Mouse (Mus musculus) ES-E14 (cell line): ENCODE measurements at regions not wholly inside any gene's neighbourhood (a gene's known extent, or its start where the extent isn't known, plus 50 kb on each side); places are given as distances from the start of the nearest gene placed in this dataset.

Experiments used
- DNase-seq: peaks from one replicate; pipeline ENCODE4 v3.0.0-alpha.2; 2013; ENCODE audit warnings: low read depth, low spot score
- H3K27ac ChIP-seq: 2 replicates; pipeline ENCODE4 v1.5.1; 2012; ENCODE audit warnings: low read depth, mild to moderate bottlenecking, low read length, moderate library complexity, mixed read lengths; ENCODE audit not compliant: poor library complexity, insufficient read depth, severe bottlenecking
- H3K36me3 ChIP-seq: 2 replicates; pipeline ENCODE4 v1.6.1; 2012; ENCODE audit warnings: mild to moderate bottlenecking, low read length, moderate library complexity, mixed read lengths; ENCODE audit not compliant: control insufficient read depth, poor library complexity, insufficient read depth, severe bottlenecking
- H3K4me1 ChIP-seq, 2 experiments: fragments of 150-350 bp in 1 of 2; sonication (generic) in 1 of 2; 2 replicates each; pipeline ENCODE4 v1.6.1; 2012; ENCODE audit warnings: low read length in 2 of 2, mild to moderate bottlenecking in 1 of 2, mixed read lengths in 1 of 2; ENCODE audit not compliant: control insufficient read depth in 2 of 2, insufficient read depth in 2 of 2, poor library complexity in 1 of 2
- H3K4me3 ChIP-seq, 2 experiments: fragments of 150-350 bp in 1 of 2; sonication (generic) in 1 of 2; 2 replicates each; pipeline ENCODE4 v1.5.1; 2012; ENCODE audit warnings: low read length in 2 of 2, low read depth in 1 of 2, mild to moderate bottlenecking in 1 of 2, mixed read lengths in 1 of 2; ENCODE audit not compliant: insufficient read depth in 1 of 2, poor library complexity in 1 of 2, severe bottlenecking in 1 of 2
- H3K9ac ChIP-seq: 2 replicates; pipeline ENCODE4 v1.6.1; 2012; ENCODE audit warnings: low read depth, mild to moderate bottlenecking, low read length, mixed read lengths; ENCODE audit not compliant: poor library complexity, insufficient read depth, severe bottlenecking
- H3K9me3 ChIP-seq: fragments of 150-350 bp; sonication (generic); 2 replicates; pipeline ENCODE4 v1.6.1; 2012; ENCODE audit warnings: low read depth, mild to moderate bottlenecking, low read length; ENCODE audit not compliant: control insufficient read depth, insufficient read depth
- CHD2 ChIP-seq: IDR thresholded peaks from 2 replicates; pipeline ENCODE4 v1.6.1; 2014; ENCODE audit warnings: mild to moderate bottlenecking, low read depth, low read length, inconsistent platforms
- HCFC1 ChIP-seq: IDR thresholded peaks from 2 replicates; pipeline ENCODE4 v1.6.1; 2012; ENCODE audit warnings: low read length, inconsistent platforms, borderline replicate concordance; ENCODE audit not compliant: insufficient read depth
- MAFK ChIP-seq: IDR thresholded peaks from 2 replicates; pipeline ENCODE4 v1.6.1; 2014; ENCODE audit warnings: mild to moderate bottlenecking, low read depth, low read length, inconsistent platforms; ENCODE audit not compliant: insufficient read depth
- ZC3H11A ChIP-seq: IDR thresholded peaks from 2 replicates; pipeline ENCODE4 v1.6.1; 2012; ENCODE audit warnings: low read depth, mild to moderate bottlenecking, inconsistent platforms, low read length, borderline replicate concordance
- ZNF384 ChIP-seq: IDR thresholded peaks from 2 replicates; pipeline ENCODE4 v1.6.1; 2012; ENCODE audit warnings: low read depth, low read length, inconsistent platforms
- in situ Hi-C, 2 experiments: fragments of 600-800 bp; cut with MboI; formaldehyde crosslinking; loops; one replicate each; pipeline ENCODE4 v1.15.1; 2025; ENCODE audit warnings: low sequenced_read_pairs in 2 of 2, inconsistent platforms in 1 of 2; ENCODE audit not compliant: unreplicated experiment in 2 of 2

DNA sequence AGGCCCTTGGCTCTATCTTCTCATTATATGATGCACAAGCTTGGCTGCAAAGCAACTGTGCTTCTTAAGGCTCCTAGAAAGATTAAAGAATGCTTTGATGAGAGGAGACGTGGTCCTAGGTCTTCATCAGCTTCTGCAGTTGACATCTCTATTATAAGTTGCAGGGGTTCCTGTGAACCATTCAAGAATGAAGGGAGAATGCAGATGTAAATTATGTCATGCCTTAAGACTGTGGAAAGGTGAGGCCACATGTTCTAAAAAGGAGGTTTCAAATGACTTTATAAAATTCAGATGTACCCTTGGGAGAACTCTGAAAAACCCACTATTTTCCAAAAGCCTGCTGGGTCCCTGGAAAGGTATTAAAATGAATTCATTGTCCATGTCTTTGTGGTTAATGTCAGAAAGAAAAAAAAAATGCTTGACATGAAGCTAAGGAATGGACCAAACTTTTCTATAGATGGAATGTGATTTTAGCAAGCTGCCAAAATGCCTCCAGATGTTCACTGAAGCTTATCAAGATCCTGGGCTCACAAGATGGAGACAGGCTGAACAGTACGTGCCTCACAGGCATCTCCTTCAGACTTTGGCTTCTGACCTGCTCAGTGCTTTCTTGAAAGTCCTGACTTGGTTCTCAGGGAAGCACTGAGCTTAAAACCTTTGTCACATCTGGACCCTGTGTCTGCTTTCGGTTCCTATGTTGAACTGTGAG lies 483.8 kb upstream of the Kazn start:
- Histone ChIP-seq H3K27ac (no peak overlapping the region), H3K4me1 (no peaks in the 10 kb centered on the region), H3K9me3 (no peaks in the 10 kb centered on the region), H3K4me3 (no peak overlapping the region), H3K36me3 (no peaks in the 10 kb centered on the region), H3K9ac (no peak overlapping the region)
- in situ Hi-C loops, result no loop called here
- DNase-seq, result no peak
- TF ChIP-seq ZC3H11A (no peak), MAFK (no peak), HCFC1 (no peak)

DNA sequence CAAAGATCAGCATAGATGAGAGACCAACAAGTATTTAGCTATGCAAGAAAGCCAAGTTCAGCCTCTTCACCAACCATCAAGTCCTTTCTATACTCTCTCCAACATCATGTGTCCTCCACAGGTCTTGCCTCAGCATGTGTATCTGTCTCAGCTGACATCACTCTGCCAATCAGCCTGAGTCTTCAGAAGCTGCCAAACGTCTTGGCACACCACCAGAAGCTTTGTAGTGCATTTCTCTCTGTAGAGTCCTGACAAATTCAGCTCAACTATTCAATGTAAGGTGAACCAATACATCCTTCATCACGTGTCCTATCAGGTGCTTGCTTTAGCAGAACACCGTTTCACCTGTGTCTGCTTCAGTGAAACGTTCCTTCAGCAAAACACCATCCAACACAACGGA lies 462.4 kb upstream of the Kazn start:
- in situ Hi-C loops, result no loop called here
- no peak overlapping the region for H3K27ac ChIP-seq
- TF ChIP-seq MAFK (no peak), ZNF384 (no peak), HCFC1 (no peak), ZC3H11A (no peak), CHD2 (no peak)
- H3K4me1 ChIP-seq, result peaks cover 0 to 3% of the 10 kb centered on the region in 2 experiments; a peak in 1 of 4 replicates
- no peak overlapping the region for H3K4me3 ChIP-seq
- DNase-seq, result no peak
- H3K36me3 ChIP-seq, result no peaks in the 10 kb centered on the region
- H3K9ac ChIP-seq, result no peak overlapping the region
- H3K9me3 ChIP-seq, result no peaks in the 10 kb centered on the region

DNA sequence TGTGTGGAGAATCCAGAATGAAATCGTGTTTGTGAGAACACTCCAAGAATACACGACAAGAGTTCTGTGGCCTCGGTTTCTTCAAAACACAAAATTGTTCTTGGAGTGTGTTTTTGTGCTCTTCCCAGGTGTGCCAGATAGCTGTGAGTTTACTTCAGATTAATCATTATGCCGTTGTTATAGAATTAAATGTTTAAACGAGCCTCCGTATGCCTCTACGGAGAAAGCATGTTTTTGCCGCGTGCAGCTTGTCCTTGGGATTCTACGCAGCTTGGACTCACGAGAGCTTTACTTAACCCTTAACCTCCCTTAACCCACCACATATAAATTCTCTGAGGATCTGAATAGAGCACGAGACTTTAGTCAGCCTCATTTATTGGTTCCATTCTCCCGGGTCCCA lies 455.7 kb upstream of the Kazn start:
- TF ChIP-seq HCFC1 (no peak), ZNF384 (no peak), CHD2 (no peak), MAFK (no peak), ZC3H11A (no peak)

DNA sequence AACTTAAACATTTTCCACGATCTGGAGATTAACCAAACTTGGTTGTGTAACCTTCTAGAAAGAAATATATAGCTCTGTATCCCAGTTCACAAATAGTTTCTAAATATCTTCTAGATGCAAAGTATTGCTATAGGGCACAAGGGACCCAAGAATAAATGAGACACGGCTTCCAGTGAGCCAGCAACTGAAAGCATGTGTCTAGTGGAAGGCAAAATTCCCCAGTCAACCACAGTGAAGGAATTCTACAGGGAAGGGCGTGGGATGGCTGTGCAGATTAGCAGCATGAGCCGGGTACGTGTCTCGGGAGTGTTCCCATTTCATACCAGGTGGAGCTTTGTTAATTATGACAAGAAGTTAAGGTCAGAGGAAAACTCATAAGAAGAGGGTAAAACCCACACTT lies 449.0 kb upstream of the Kazn start:
- DNase-seq, result no peak
- Histone ChIP-seq H3K27ac (no peak overlapping the region), H3K4me1 (no peaks in the 10 kb centered on the region), H3K9ac (no peak overlapping the region), H3K9me3 (no peaks in the 10 kb centered on the region), H3K36me3 (no peaks in the 10 kb centered on the region), H3K4me3 (no peak overlapping the region)
- in situ Hi-C loops, result no loop called here
- TF ChIP-seq MAFK (no peak), ZNF384 (no peak)

More for the DNA sequence above, 455.7 kb upstream of the Kazn start:
- H3K4me1 ChIP-seq, result no peaks in the 10 kb centered on the region
- in situ Hi-C loops, result no loop called here
- no peak for DNase-seq
- no peak overlapping the region for H3K27ac ChIP-seq
- H3K9ac ChIP-seq, result no peak overlapping the region
- H3K36me3 ChIP-seq, result no peaks in the 10 kb centered on the region
- H3K9me3 ChIP-seq, result no peaks in the 10 kb centered on the region
- H3K4me3 ChIP-seq, result no peak overlapping the region

DNA sequence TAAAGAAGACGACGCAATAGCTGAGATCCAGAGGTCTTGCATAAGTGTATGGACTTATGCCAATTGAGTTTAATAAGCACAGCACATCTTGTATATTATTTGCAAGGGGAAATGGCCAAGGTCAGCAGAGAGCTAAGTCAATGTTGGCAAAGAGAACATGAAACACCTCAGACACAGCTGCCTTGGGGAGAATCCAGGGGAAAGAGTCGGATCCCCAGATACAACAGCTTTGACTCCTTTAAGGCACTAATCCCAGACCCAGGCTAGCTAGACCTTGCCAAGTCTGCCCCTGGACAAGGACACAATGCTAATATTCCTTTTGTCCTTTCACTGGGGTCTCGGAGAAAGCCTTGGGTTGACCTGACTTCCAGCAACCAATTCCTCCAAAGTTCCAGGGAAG lies 438.2 kb upstream of the Kazn start:
- Histone ChIP-seq H3K9ac (no peak overlapping the region), H3K4me1 (no peaks in the 10 kb centered on the region), H3K9me3 (no peaks in the 10 kb centered on the region), H3K27ac (no peak overlapping the region), H3K4me3 (no peak overlapping the region), H3K36me3 (no peaks in the 10 kb centered on the region)
- DNase-seq, result no peak
- in situ Hi-C loops, result no loop called here
- TF ChIP-seq ZNF384 (no peak), MAFK (no peak), ZC3H11A (no peak), HCFC1 (no peak), CHD2 (no peak)
